Mouse (Mus musculus) C3H10T1/2 (cell line): ENCODE measurements around the gene Cebpa. TPM values are rescaled to one million over a fixed set of nuclear protein-coding genes. Genes with fewer than 3 reads are reported as not detected.

Source experiments
- polyA plus RNA-seq, 2 experiments: library from polyadenylated mRNA; unstranded; fragments of >200 nt; fragmentation: generic; extraction: Trizol; gene quantifications; one replicate each; pipeline ENCODE4 v1.2.1; 2012; ENCODE audit warnings: missing spikeins in 2 of 2

Gene Cebpa
- 1 to 10 TPM in 1 of 2 experiments, under 1 TPM in 1; 0.57 to 4.2 TPM for polyA plus RNA-seq

DNA sequence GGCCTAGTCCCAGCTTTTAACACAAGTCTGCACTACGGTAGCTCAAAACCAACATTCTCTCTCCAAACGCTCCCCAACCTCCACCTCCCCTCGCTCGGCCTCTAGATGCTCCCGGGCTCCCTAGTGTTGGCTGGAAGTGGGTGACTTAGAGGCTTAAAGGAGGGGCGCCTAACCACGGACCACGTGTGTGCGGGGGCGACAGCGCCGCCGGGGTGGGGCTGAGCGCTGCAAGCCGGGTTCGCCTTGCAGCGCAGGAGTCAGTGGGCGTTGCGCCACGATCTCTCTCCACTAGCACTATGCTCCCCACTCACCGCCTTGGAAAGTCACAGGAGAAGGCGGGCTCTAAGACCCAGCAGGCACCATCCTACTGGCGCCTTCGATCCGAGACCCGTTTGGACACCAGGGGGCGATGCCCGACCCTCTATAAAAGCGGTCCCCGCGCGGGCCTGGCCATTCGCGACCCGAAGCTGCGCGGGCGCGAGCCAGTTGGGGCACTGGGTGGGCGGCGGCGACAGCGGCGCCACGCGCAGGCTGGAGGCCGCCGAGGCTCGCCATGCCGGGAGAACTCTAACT lies at the start of gene Cebpa:
Gene Cebpa (plus strand): TSS at position 453 of the 573 bp plus-strand sequence.

Other genes starting within 250 kb of the Cebpa start
- 10 to 100 TPM; 32.1 to 35.9 TPM for gene Pepd, start 206.9 kb upstream of the Cebpa start, polyA plus RNA-seq
- gene Cebpg, start 62.7 kb upstream of the Cebpa start, polyA plus RNA-seq, result 1 to 10 TPM; 1.9 to 7.0 TPM
- gene Slc7a10, start 67.1 kb downstream of the Cebpa start, polyA plus RNA-seq, result not detected
- under 1 TPM; 0.01 to 0.06 TPM for gene Lrp3, start 96.2 kb downstream of the Cebpa start, polyA plus RNA-seq
- gene Gpatch1, start 199.1 kb downstream of the Cebpa start, polyA plus RNA-seq, result 1 to 10 TPM; 1.4 to 8.1 TPM
- under 1 TPM; 0.42 to 0.97 TPM for gene Rhpn2, start 214.9 kb downstream of the Cebpa start, polyA plus RNA-seq